Mouse (Mus musculus) megakaryocyte, embryonic 14.5 days (primary cell): ENCODE results near the gene Nfib. TPM values are rescaled to one million over a fixed set of nuclear protein-coding genes. Genes with fewer than 3 reads are reported as not detected.

ENCODE experiments used
- H3K27me3 ChIP-seq: replicated peaks from 2 replicates; pipeline ENCODE3; 2012; ENCODE audit warnings: inconsistent platforms
- H3K36me3 ChIP-seq: replicated peaks from 2 replicates; pipeline ENCODE3; 2012; ENCODE audit warnings: low read length, inconsistent platforms, mixed read lengths
- H3K4me1 ChIP-seq: 2 replicates; pipeline ENCODE4 v1.6.1; 2012; ENCODE audit warnings: inconsistent platforms
- H3K4me3 ChIP-seq: replicated peaks from 2 replicates; pipeline ENCODE3; 2012; ENCODE audit warnings: moderate library complexity, mild to moderate bottlenecking, inconsistent platforms
- H3K9me3 ChIP-seq: 2 replicates; pipeline ENCODE4 v1.6.1; 2012; ENCODE audit warnings: inconsistent platforms
- FLI1 ChIP-seq: IDR thresholded peaks from 2 replicates; pipeline ENCODE4 v1.6.1; 2012; ENCODE audit warnings: low read length, inconsistent platforms, mixed read lengths
- GATA1 ChIP-seq: IDR thresholded peaks from 3 replicates; pipeline ENCODE4 v1.6.1; 2012; ENCODE audit warnings: mixed read lengths, low read length, inconsistent platforms, borderline replicate concordance
- polyA plus RNA-seq: library from polyadenylated mRNA; stranded (reverse); fragments of >175 nt; gene quantifications from 2 replicates; pipeline ENCODE4 v1.2.3, GENCODE M21; 2012; ENCODE audit warnings: low replicate concordance; ENCODE audit not compliant: insufficient read depth

The Nfib gene
- polyA plus RNA-seq, 1 experiment, result 0.01 TPM

GRCm38 (mm10) chr4:82336951-82337381 lies 368.6 kb downstream of the Nfib start:
- TF ChIP-seq GATA1 (no peak), FLI1 (no peak)
- Histone ChIP-seq H3K4me3 (no peak overlapping the region), H3K36me3 (no peaks in the 10 kb centered on the region), H3K27me3 (no peaks in the 10 kb centered on the region), H3K4me1 (no peaks in the 10 kb centered on the region), H3K9me3 (no peaks in the 10 kb centered on the region)

- Histone ChIP-seq H3K4me1 (no peaks in the 10 kb centered on the region), H3K36me3 (no peaks in the 10 kb centered on the region), H3K4me3 (no peak overlapping the region), H3K9me3 (no peaks in the 10 kb centered on the region), H3K27me3 (no peaks in the 10 kb centered on the region)
- TF ChIP-seq GATA1, result no peak
- no peak for TF ChIP-seq FLI1
These were observed 370.2 kb downstream of the Nfib start for GRCm38 (mm10) chr4:82335266-82335865.

- no peaks in the 10 kb centered on the region for H3K36me3 ChIP-seq
- H3K27me3 ChIP-seq, result no peaks in the 10 kb centered on the region
- no peaks in the 10 kb centered on the region for H3K9me3 ChIP-seq
- no peaks in the 10 kb centered on the region for H3K4me1 ChIP-seq
- H3K4me3 ChIP-seq, result no peak overlapping the region
- TF ChIP-seq FLI1 (no peak), GATA1 (no peak)
These were observed 372.1 kb downstream of the Nfib start for GRCm38 (mm10) chr4:82333413-82333812.

- no peaks in the 10 kb centered on the region for H3K27me3 ChIP-seq
- TF ChIP-seq FLI1 (no peak), GATA1 (no peak)
- no peaks in the 10 kb centered on the region for H3K36me3 ChIP-seq
- no peaks in the 10 kb centered on the region for H3K9me3 ChIP-seq
- no peak overlapping the region for H3K4me3 ChIP-seq
- no peaks in the 10 kb centered on the region for H3K4me1 ChIP-seq
These were observed 375.5 kb downstream of the Nfib start for GRCm38 (mm10) chr4:82330095-82330494.

GRCm38 (mm10) chr4:82326140-82326529 lies 379.4 kb downstream of the Nfib start:
- H3K27me3 ChIP-seq, result no peaks in the 10 kb centered on the region
- no peaks in the 10 kb centered on the region for H3K36me3 ChIP-seq
- H3K9me3 ChIP-seq, result no peaks in the 10 kb centered on the region; the same call in 1 of the 2 replicates
- H3K4me3 ChIP-seq, result no peak overlapping the region
- H3K4me1 ChIP-seq, result no peaks in the 10 kb centered on the region
- TF ChIP-seq FLI1 (no peak), GATA1 (no peak)

- Histone ChIP-seq H3K36me3 (no peaks in the 10 kb centered on the region), H3K27me3 (no peaks in the 10 kb centered on the region), H3K9me3 (no peaks in the 10 kb centered on the region; the same call in 1 of the 2 replicates), H3K4me1 (no peaks in the 10 kb centered on the region), H3K4me3 (no peak overlapping the region)
- TF ChIP-seq FLI1, result no peak
- no peak for TF ChIP-seq GATA1
These were observed 380.0 kb downstream of the Nfib start for GRCm38 (mm10) chr4:82325409-82326139.

- no peaks in the 10 kb centered on the region for H3K36me3 ChIP-seq
- H3K4me1 ChIP-seq, result no peaks in the 10 kb centered on the region
- H3K27me3 ChIP-seq, result no peaks in the 10 kb centered on the region
- no peaks in the 10 kb centered on the region; the same call in 1 of the 2 replicates for H3K9me3 ChIP-seq
- no peak for TF ChIP-seq FLI1
- no peak for TF ChIP-seq GATA1
- H3K4me3 ChIP-seq, result no peak overlapping the region
These were observed 380.6 kb downstream of the Nfib start for GRCm38 (mm10) chr4:82324977-82325376.

GRCm38 (mm10) chr4:82321008-82321407 lies 384.5 kb downstream of the Nfib start:
- H3K9me3 ChIP-seq, result no peaks in the 10 kb centered on the region; the same call in 1 of the 2 replicates
- no peaks in the 10 kb centered on the region for H3K4me1 ChIP-seq
- TF ChIP-seq GATA1 (no peak), FLI1 (no peak)
- no peaks in the 10 kb centered on the region for H3K36me3 ChIP-seq
- H3K4me3 ChIP-seq, result no peak overlapping the region
- H3K27me3 ChIP-seq, result no peaks in the 10 kb centered on the region

GRCm38 (mm10) chr4:82319388-82319787 lies 386.2 kb downstream of the Nfib start:
- no peaks in the 10 kb centered on the region; the same call in 1 of the 2 replicates for H3K9me3 ChIP-seq
- no peaks in the 10 kb centered on the region for H3K36me3 ChIP-seq
- H3K4me3 ChIP-seq, result no peak overlapping the region
- no peak for TF ChIP-seq GATA1
- TF ChIP-seq FLI1, result no peak
- H3K27me3 ChIP-seq, result no peaks in the 10 kb centered on the region
- H3K4me1 ChIP-seq, result no peaks in the 10 kb centered on the region

- H3K27me3 ChIP-seq, result no peaks in the 10 kb centered on the region
- no peaks in the 10 kb centered on the region for H3K9me3 ChIP-seq
- H3K4me3 ChIP-seq, result no peak overlapping the region
- TF ChIP-seq GATA1 (no peak), FLI1 (no peak)
- H3K36me3 ChIP-seq, result no peaks in the 10 kb centered on the region
- no peaks in the 10 kb centered on the region for H3K4me1 ChIP-seq
These were observed 389.4 kb downstream of the Nfib start for GRCm38 (mm10) chr4:82316168-82316567.
